Mouse (Mus musculus) embryonic fibroblast, embryonic 13.5 days (primary cell): ENCODE results near the gene Rpp38.

Experiments used
- CTCF ChIP-seq: IDR thresholded peaks from 2 replicates; pipeline ENCODE4 v1.5.1; 2011; ENCODE audit warnings: mild to moderate bottlenecking, control low read depth, low read length, moderate library complexity, borderline replicate concordance; ENCODE audit not compliant: insufficient read depth
- POLR2A ChIP-seq: IDR thresholded peaks from 2 replicates; pipeline ENCODE4 v1.6.1; 2011; ENCODE audit warnings: low read depth, mild to moderate bottlenecking, control low read depth, low read length, moderate library complexity

DNA sequence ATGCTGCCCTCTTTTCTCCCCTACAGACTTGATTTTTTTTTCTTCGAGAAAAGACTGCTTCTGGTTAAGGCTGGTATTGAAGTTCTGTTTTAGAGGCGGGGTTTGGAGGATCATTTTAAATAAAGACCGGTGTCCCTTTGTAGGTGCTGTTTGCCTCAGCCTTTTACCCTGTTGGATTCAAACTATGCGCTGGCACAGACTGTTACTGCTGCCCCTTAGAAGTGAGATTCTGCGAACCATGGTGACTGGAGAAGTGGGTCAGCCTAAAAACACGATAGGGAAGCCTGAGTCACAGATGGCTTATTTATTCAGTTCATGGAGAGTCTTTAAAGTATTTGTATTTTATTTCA lies 47.3 kb downstream of the Rpp38 start:
- no peak for TF ChIP-seq POLR2A
- no peak for TF ChIP-seq CTCF
